Comparison of ENCODE assay signal across 1 mouse cellular context in the genomic region with DNA sequence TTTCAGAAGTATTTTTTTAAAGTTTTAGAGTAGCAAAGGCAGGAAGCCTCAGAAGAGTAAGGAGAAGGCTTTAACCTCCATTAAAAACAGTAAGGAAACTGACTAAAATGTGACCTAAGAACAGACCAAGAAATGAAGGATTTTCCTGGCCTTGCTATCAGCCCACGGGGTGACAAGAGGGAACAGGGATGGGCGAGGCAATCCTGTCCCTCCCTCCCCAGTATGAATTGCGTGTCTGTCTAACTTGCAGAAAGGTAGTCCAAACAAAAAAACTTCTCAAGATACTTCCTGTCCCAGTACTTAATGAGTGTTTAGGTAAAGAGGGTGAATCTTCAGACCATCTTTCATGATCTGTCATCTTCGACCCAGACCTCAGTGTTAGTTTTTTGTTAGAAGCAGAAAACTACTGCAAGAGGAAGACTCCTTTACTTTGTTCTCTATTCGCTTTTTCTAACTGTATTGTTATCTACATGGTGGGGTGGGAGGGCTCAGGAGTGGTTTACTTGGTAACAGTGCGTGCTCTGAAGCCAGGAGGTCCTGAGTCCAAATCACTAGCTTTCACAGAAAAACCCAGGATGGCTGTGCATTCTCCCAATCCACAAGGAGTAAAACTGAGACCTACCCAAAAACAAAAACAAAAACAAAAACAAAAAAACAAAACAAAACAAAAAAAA.
TF ChIP-seq lines count a peak whose summit lies in the region.

No protein-coding gene starts in this region.

TF ChIP-seq in MEL, 35 proteins besides CTCF, POLR2A, EP300 and RAD21 (continued from another document):
- TF ChIP-seq CHD1 (IDR thresholded peaks at IDR 0.05; ENCODE audit: low read depth, low read length) = no peak
- peak; percentile 42; the same call in 1 of the 2 replicates for TF ChIP-seq GATA1 (IDR thresholded peaks at IDR 0.05; ENCODE audit: low read depth, low read length)
- TF ChIP-seq MYB (IDR thresholded peaks at IDR 0.05; ENCODE audit: low read depth, low read length) = no peak
- 0 out of 2 replicates have a peak, but pooled peaks have one; percentile 24 for TF ChIP-seq ZNF384 (IDR thresholded peaks at IDR 0.05; ENCODE audit: low read depth, low read length)
- peak; percentile 43; the same call in 1 of the 2 replicates for TF ChIP-seq TCF12 (IDR thresholded peaks at IDR 0.05; ENCODE audit: low read depth, low read length)
- TF ChIP-seq ETS1 (IDR thresholded peaks at IDR 0.05; ENCODE audit: low read depth, low read length) = peak; percentile 32; the same call in 1 of the 2 replicates
- 0 out of 2 replicates have a peak, but pooled peaks have one; percentile 38 for TF ChIP-seq RCOR1 (IDR thresholded peaks at IDR 0.05; ENCODE audit: low read depth, low read length)
- TF ChIP-seq ZMIZ1 (IDR thresholded peaks at IDR 0.05; ENCODE audit: low read depth, low read length) = 0 out of 2 replicates have a peak, but pooled peaks have one; percentile 31
- peak; percentile 8; the same call in 1 of the 2 replicates for TF ChIP-seq TBP (IDR thresholded peaks at IDR 0.05; ENCODE audit: low read depth, low read length)
- 0 out of 2 replicates have a peak, but pooled peaks have one; percentile 12 for TF ChIP-seq BHLHE40 (IDR thresholded peaks at IDR 0.05; ENCODE audit: borderline replicate concordance, low read depth, low read length)
- TF ChIP-seq ELF1 (IDR thresholded peaks at IDR 0.05; ENCODE audit: low read depth, low read length) = no peak
- peak; percentile 40 for TF ChIP-seq NELFE (IDR thresholded peaks at IDR 0.05; ENCODE audit: low read depth, low read length)
- peak; percentile 36; the same call in 1 of the 2 replicates for TF ChIP-seq KAT2A (conservative IDR thresholded peaks at IDR 0.05; ENCODE audit: low read depth, low read length)
- no peak for TF ChIP-seq E2F4 (IDR thresholded peaks at IDR 0.05; ENCODE audit: borderline replicate concordance, low read depth, low read length)
- 0 out of 2 replicates have a peak, but pooled peaks have one; percentile 42 for TF ChIP-seq MYC (IDR thresholded peaks at IDR 0.05; ENCODE audit: low read depth, low read length)
- TF ChIP-seq MAZ (IDR thresholded peaks at IDR 0.05; ENCODE audit: low read depth, low read length) = peak; percentile 83; the same call in 1 of the 2 replicates
- TF ChIP-seq SMC3 (IDR thresholded peaks at IDR 0.05; ENCODE audit: low read depth, low read length) = no peak
- peak; percentile 13 for TF ChIP-seq SIN3A (IDR thresholded peaks at IDR 0.05; ENCODE audit: low read length)
